Mouse (Mus musculus) ES-CJ7 (cell line): ENCODE results near the gene Map7d2.
"Not testable (repeated sequence)": the region's sequence is repeated elsewhere in the genome, so short reads cannot be mapped to it uniquely, and the experiment has no call there.

Source experiments
- DNase-seq: peaks from one replicate; pipeline ENCODE4 v3.0.0; 2011; ENCODE audit warnings: low read depth, low spot score

Gene Map7d2

GRCm38 (mm10) chrX:159414130-159414828 is at the start of gene Map7d2:
Gene Map7d2 (plus strand): TSS chrX:159414572.
- peak; percentile 51 for DNase-seq

- peak; percentile 78 for DNase-seq
Observed at GRCm38 (mm10) chrX:159371831-159372752, 42.3 kb upstream of the Map7d2 start, which contains the start of gene Eif1ax. Gene Eif1ax (plus strand): TSS chrX:159372178.

- no peak for DNase-seq
Observed at GRCm38 (mm10) chrX:159372753-159373144, 41.6 kb upstream of the Map7d2 start.

- no peak for DNase-seq
Observed at GRCm38 (mm10) chrX:159387105-159387504, 27.3 kb upstream of the Map7d2 start.

GRCm38 (mm10) chrX:159388953-159389352 is 25.4 kb upstream of the Map7d2 start:
- no peak for DNase-seq

GRCm38 (mm10) chrX:159390347-159390962 is 23.9 kb upstream of the Map7d2 start:
- no peak for DNase-seq

GRCm38 (mm10) chrX:159391239-159391638 is 23.1 kb upstream of the Map7d2 start:
- no peak for DNase-seq

GRCm38 (mm10) chrX:159409253-159409652 is 5.1 kb upstream of the Map7d2 start:
- peak; percentile 72 for DNase-seq

- no peak for DNase-seq
Observed at GRCm38 (mm10) chrX:159414829-159415673, 679 bp downstream of the Map7d2 start.

GRCm38 (mm10) chrX:159430507-159430906 is 16.1 kb downstream of the Map7d2 start:
- DNase-seq, result not testable (repeated sequence)

GRCm38 (mm10) chrX:159442128-159442527 is 27.8 kb downstream of the Map7d2 start:
- peak; percentile 27 for DNase-seq

GRCm38 (mm10) chrX:159447133-159447532 is 32.8 kb downstream of the Map7d2 start:
- no peak for DNase-seq

GRCm38 (mm10) chrX:159459006-159459654 is 44.8 kb downstream of the Map7d2 start:
- DNase-seq, result peak; percentile 3

GRCm38 (mm10) chrX:159474799-159475198 is 60.4 kb downstream of the Map7d2 start:
- no peak for DNase-seq

- DNase-seq, result not testable (repeated sequence)
Observed at GRCm38 (mm10) chrX:159478243-159478940, 64.0 kb downstream of the Map7d2 start.

GRCm38 (mm10) chrX:159484247-159484646 is 69.9 kb downstream of the Map7d2 start:
- peak; percentile 18 for DNase-seq

- no peak for DNase-seq
Observed at GRCm38 (mm10) chrX:159503181-159503580, 88.8 kb downstream of the Map7d2 start.

- DNase-seq, result peak; percentile 56
Observed at GRCm38 (mm10) chrX:159508331-159509036, 94.1 kb downstream of the Map7d2 start.

- DNase-seq, result no peak
Observed at GRCm38 (mm10) chrX:159509042-159509441, 94.7 kb downstream of the Map7d2 start.
